Mouse (Mus musculus) layer of hippocampus, adult 2 months (tissue): Measurements from ENCODE around the gene Igsf9b. TPM values are rescaled to one million over a fixed set of nuclear protein-coding genes. Genes with fewer than 3 reads are reported as not detected.
A peak's percentile ranks its signal among the peaks of the same experiment; 100 is the strongest.

Experiments
- DNase-seq, 2 experiments: peaks; one replicate each; pipeline ENCODE4 v3.0.0; 2022; ENCODE audit warnings: low spot score in 2 of 2
- H3K27ac ChIP-seq: fragments of 200-600 bp; 2 replicates; pipeline ENCODE4 v1.8.1; 2022
- H3K4me3 ChIP-seq: fragments of 200-600 bp; 2 replicates; pipeline ENCODE4 v1.8.1; 2022; ENCODE audit warnings: mild to moderate bottlenecking
- CTCF ChIP-seq: fragments of 200-600 bp; conservative IDR thresholded peaks from 2 replicates; pipeline ENCODE4 v1.8.1; 2022; ENCODE audit warnings: antibody characterized with exemption, mild to moderate bottlenecking, moderate library complexity
- total RNA-seq, 2 experiments: library from RNA; stranded (reverse); gene quantifications; 2 replicates each; pipeline ENCODE4 v1.2.3; 2021

Gene Igsf9b
- total RNA-seq, 2 experiments from 2014 or later, result 21.7 to 23.3 TPM

DNA sequence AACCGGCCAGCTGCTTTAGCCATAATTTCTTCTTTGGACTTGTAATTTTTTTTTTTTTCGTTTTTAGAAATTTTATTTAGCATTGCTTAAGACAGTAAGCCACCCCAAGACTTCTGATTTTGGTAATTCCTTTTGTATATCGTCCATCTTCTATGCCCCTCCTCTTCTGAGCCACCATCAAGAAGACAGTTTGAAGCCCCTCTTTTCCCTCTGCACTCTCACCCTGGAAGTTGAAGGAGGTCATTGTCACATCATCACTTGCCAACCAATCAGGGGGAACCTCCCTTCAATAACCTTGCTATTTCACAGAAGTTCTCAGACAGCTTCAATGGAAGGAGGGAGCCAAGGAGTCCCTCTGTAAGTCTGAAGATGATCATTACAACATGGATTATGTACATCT, 97.5 kb downstream of the Igsf9b start, which contains the start of gene Spata19:
Spata19 (plus strand) TSS at position 301 of the 400 bp plus-strand sequence.
- Histone ChIP-seq H3K4me3 (no peak within 1 kb of the TSS), H3K27ac (no peak within 1 kb of the TSS)
- no peak for TF ChIP-seq CTCF
- no peak for DNase-seq

DNA sequence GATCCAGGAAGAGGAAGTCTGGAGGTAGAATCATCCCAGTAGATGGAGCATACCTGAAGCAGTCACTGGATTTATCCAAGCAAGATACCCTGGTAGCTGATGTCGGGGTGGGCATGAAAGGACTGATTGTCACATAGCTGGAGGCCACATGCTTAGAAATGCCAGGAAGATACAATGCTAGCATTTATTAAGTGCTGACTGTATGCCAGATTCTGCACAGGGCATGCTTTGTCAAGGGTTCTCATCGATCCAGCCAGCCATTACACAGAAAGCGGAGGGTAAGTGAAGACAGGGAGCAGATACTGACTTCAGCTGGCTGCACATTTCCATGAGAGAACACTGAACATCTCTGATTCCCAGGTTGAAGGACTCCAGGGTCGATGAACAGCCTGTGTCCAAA, 102.2 kb downstream of the Igsf9b start:
- H3K4me3 ChIP-seq, result no peak overlapping the region
- TF ChIP-seq CTCF, result no peak
- peak in 1 of 2 experiments; percentile 49 for DNase-seq
- peak overlapping the region; percentile 51; the same call in 1 of the 2 replicates for H3K27ac ChIP-seq

Other genes starting within 250 kb of the Igsf9b start
- gene Jam3, start 143.8 kb upstream of the Igsf9b start, total RNA-seq, result 10 to 100 TPM; 36.4 to 42.3 TPM
- gene Spata19, start 97.6 kb downstream of the Igsf9b start, total RNA-seq, result not detected